Mouse (Mus musculus): ENCODE measurements around the gene Hist1h2bj. TPM values are rescaled to one million over a fixed set of nuclear protein-coding genes. Genes with fewer than 3 reads are reported as not detected.

Hist1h2bj gene
- total RNA-seq, 2 experiments from 2014 or later = 12.9 to 15.9 TPM

GRCm38 (mm10) chr13:22005605-22006333 is 37.2 kb upstream of the Hist1h2bj start:
- TF ChIP-seq CTCF (conservative IDR thresholded peaks at IDR 0.05) = no peak
- no peak for DNase-seq (ENCODE audit: low spot score in 2 of 2)
- Histone ChIP-seq H3K27ac (no peak overlapping the region), H3K4me3 (peak overlapping the region; percentile 41)

GRCm38 (mm10) chr13:22006334-22007120 is 36.5 kb upstream of the Hist1h2bj start:
- DNase-seq (ENCODE audit: low spot score in 2 of 2) = no peak
- no peak for TF ChIP-seq CTCF (conservative IDR thresholded peaks at IDR 0.05)
- Histone ChIP-seq H3K27ac (no peak overlapping the region), H3K4me3 (peak overlapping the region; percentile 41)

DNA sequence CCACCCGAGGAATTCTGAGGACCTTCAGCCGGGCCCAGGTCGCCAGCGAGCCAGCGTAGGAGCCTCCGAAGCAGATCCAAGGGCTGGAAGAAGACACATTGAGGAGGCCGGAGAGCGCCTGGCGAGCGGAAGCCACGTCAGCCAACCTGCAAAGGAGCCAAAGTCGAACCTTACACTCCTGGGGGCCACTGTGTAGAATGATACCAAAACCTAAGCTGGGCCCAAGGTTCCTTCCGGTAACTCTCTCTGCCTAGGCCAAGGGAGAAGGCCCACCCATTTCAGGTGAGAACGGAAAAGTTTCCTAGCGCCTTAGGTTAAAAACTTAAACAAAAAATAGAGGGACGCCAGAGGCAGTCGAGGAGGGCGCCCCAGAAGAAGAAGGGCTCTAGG is 35.9 kb upstream of the Hist1h2bj start:
- Histone ChIP-seq H3K4me3 (peak overlapping the region; percentile 41; the same call in 1 of the 2 replicates), H3K27ac (no peak overlapping the region)
- DNase-seq (ENCODE audit: low spot score in 2 of 2) = no peak
- no peak for TF ChIP-seq CTCF (conservative IDR thresholded peaks at IDR 0.05)

GRCm38 (mm10) chr13:22007872-22008271 is 35.1 kb upstream of the Hist1h2bj start:
- Histone ChIP-seq H3K4me3 (no peak overlapping the region), H3K27ac (no peak overlapping the region)
- no peak for TF ChIP-seq CTCF (conservative IDR thresholded peaks at IDR 0.05)
- DNase-seq (ENCODE audit: low spot score in 2 of 2) = no peak

DNA sequence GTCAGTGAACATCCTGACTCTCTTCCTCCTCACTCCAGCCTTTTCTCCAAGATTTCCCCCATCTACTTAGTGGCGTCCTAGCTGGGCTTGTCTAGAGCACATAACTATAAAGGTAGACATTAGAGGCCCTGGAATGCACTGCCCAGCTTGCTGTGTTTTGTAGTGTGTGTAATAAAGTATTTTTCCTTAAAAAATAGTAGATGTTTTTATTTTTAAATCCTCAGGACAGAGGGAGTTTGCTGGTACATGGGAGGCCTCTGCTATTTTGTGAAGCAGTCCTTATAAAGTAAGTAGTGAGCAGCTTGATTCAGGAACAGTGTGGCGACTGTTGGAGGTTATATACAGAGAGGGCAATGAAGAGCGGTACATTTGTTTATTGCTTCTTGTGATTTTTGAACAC is 34.3 kb upstream of the Hist1h2bj start:
- no peak for TF ChIP-seq CTCF (conservative IDR thresholded peaks at IDR 0.05)
- DNase-seq (ENCODE audit: low spot score in 2 of 2) = no peak
- H3K27ac ChIP-seq = no peak overlapping the region
- no peak overlapping the region for H3K4me3 ChIP-seq

- DNase-seq (ENCODE audit: low spot score in 2 of 2) = no peak
These were observed 33.4 kb upstream of the Hist1h2bj start, which contains the start of gene Prss16 for GRCm38 (mm10) chr13:22009642-22010041. Gene Prss16 (minus strand): TSS chr13:22009742.

GRCm38 (mm10) chr13:22013716-22014115 is 29.3 kb upstream of the Hist1h2bj start:
- H3K27ac ChIP-seq = no peak overlapping the region
- no peak for TF ChIP-seq CTCF (conservative IDR thresholded peaks at IDR 0.05)
- DNase-seq (ENCODE audit: low spot score in 2 of 2) = no peak
- H3K4me3 ChIP-seq = no peak overlapping the region

More at GRCm38 (mm10) chr13:22009642-22010041, 33.4 kb upstream of the Hist1h2bj start, which contains the start of gene Prss16:
- TF ChIP-seq CTCF (conservative IDR thresholded peaks at IDR 0.05) = no peak
- no peak within 1 kb of the TSS for H3K4me3 ChIP-seq
- H3K27ac ChIP-seq = no peak within 1 kb of the TSS

GRCm38 (mm10) chr13:22014411-22014845 is 28.6 kb upstream of the Hist1h2bj start:
- Histone ChIP-seq H3K4me3 (no peak overlapping the region), H3K27ac (no peak overlapping the region)
- DNase-seq (ENCODE audit: low spot score in 2 of 2) = no peak
- no peak for TF ChIP-seq CTCF (conservative IDR thresholded peaks at IDR 0.05)

DNA sequence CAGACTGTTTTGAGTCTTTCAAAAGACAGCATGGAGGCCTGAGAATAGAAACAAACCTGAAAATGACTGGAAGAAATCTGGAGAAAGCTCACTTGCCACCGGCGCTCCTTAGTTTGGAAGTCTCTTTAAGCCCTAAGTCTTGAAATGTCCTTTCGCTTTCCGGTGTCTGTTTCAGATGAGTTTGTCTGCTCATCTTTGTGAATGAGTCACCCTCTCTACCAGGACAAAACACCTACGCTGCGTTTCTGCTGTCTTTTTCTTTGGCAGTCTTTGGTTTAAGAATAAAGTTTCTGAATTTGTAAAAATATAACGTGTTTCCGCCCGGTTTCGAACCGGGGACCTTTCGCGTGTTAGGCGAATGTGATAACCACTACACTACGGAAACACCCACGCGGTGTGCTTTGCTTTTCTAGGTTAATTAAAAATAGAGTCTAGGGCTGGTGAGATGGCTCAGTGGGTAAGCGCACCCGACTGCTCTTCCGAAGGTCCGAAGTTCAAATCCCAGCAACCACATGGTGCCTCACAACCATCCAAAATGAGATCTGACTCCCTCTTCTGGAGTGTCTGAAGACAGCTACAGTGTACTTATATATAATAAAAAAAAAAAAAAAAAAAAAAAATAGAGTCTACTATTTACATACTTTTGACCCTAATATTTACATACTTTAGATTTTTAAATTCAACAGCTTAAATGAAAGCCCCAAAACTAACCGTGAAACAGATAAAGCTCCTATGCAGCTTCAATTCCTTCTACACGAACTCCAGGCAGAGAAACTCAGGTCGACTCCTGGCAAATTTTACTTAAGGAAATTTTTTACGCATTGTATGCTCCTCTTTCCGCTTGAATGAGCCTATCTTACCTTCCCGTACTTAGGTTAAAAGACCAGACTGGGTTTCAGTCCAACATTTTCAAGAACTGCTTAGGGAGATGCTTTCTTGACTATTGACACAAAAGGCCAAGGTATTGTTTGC is 27.2 kb upstream of the Hist1h2bj start:
- TF ChIP-seq CTCF (conservative IDR thresholded peaks at IDR 0.05) = peak; percentile 42
- Histone ChIP-seq H3K27ac (no peak overlapping the region), H3K4me3 (no peak overlapping the region)
- DNase-seq (ENCODE audit: low spot score in 2 of 2) = peak; percentile 46 to 72

GRCm38 (mm10) chr13:22019934-22020835 is 22.8 kb upstream of the Hist1h2bj start:
- Histone ChIP-seq H3K4me3 (peak overlapping the region; percentile 41), H3K27ac (no peak overlapping the region)
- DNase-seq (ENCODE audit: low spot score in 2 of 2) = no peak
- no peak for TF ChIP-seq CTCF (conservative IDR thresholded peaks at IDR 0.05)

GRCm38 (mm10) chr13:22020901-22021339 is 22.1 kb upstream of the Hist1h2bj start:
- Histone ChIP-seq H3K27ac (no peak overlapping the region), H3K4me3 (peak overlapping the region; percentile 41)
- peak; percentile 38 to 53 for DNase-seq (ENCODE audit: low spot score in 2 of 2)
- no peak for TF ChIP-seq CTCF (conservative IDR thresholded peaks at IDR 0.05)
